Mouse (Mus musculus): ENCODE measurements around the gene Bhlhb9.

Gene Bhlhb9

GRCm38 (mm10) chrX:135916580-135916979, 119.2 kb downstream of the Bhlhb9 start:
- DNase-seq, result no peak

DNA sequence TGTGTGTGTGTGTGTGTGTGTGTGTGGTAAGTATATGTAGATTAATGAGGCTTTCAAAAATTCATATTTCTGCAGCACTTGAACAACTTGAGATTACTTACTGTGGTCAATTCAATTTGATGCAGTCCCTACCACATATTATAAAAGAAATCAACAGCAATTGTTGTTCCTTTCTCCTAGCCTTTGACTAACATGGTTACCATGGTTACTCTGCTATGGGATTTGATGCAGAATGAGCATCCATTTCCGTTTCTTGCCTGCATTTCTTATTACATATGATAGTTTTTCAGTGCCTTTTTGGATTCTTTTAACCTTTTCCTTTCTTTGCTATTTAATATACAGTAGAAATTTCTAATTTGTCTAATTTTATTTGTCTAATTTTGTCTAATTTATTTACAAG, 119.7 kb downstream of the Bhlhb9 start:
- DNase-seq, result no peak

DNA sequence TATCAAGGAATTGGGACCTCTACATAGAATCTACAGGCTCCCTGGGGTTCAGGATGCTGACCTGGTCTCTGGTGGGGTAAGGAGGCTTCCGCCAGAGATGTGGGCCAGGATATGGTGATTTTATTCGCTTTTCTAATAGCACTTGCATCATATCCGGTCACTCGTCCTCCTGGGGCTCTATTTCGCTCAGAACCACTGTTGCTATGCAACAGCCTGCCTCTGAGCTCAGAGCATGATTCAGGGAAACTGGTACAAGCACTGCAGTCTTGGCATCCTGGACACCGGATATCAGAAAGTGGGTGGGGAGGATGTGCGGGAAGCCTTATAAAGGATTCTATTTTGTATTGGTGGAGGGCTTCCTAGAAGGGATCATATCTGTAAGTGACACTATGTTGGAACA, 124.8 kb downstream of the Bhlhb9 start:
- no peak for DNase-seq

GRCm38 (mm10) chrX:135925911-135926310, 128.5 kb downstream of the Bhlhb9 start:
- no peak for DNase-seq

GRCm38 (mm10) chrX:135928588-135928987, 131.2 kb downstream of the Bhlhb9 start:
- no peak for DNase-seq

DNA sequence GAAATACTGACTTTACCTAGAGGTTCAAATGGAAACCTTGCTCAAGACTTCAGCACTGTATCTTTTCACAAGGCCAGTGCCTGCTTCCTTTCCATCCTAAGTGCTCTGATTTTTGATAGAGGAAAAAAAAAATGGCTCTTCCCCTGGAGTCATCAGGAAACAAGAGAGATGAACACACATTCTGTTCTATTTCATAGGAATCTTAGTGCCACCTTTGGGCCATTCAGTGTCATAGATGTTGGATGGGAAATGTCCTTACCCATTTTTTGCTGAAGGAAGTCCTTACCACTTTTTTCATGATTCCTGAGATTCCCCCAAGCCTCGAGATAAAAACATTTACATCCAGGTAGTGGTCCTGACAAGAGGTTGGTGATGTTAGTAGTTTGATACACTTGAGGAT, 139.1 kb downstream of the Bhlhb9 start:
- DNase-seq, result no peak
